ENCODE assay signal across 15 mouse cellular contexts in the genomic region with DNA sequence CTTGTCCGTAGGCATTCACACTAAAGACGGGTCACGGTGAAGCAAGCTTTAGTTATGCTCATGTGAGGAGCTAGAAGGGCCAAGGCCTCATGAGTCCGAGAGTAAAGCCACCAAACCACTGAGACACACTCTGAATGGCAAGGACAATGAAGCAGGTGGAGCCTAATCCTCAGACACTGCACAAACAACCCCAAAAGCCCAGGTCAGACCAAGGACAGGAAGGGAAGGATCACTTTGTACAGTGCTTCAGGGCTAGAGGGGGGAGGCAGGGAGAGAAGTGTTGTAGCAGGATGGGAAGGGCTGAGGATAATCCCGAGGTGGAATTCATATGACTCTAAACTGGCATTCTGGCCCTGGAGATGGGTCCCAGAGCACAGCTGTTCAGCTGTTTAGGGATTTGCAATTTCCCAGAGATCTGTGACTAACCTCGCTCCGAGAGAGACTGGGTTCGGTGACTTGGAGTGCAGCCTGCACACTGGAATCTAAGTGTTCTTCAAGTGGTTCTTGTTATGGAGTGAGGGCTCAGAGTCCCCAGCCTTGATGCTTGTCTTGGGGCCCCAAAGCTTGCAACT.
"Had no signal": no experiment of that assay in that cellular context is flagged by ENCODE, and none has a peak within 500 bp of the region (broad histone marks: within the 10 kb centered on the region; RNA-seq: fewer than 3 reads in every experiment).

No protein-coding gene starts in this region.

- H3K27me3 ChIP-seq: kidney, embryonic 15.5 days; liver, embryonic 13.5 days; midbrain, embryonic 13.5 days had no signal

- H3K9ac ChIP-seq: kidney, embryonic 15.5 days; liver, embryonic 13.5 days; liver, postnatal 0 days; midbrain, embryonic 13.5 days had no signal

- ATAC-seq: intestine, embryonic 16.5 days; liver, postnatal 0 days; midbrain, embryonic 13.5 days had no signal

- H3K4me1 ChIP-seq: kidney, embryonic 15.5 days; liver, embryonic 13.5 days had no signal

- H3K4me3 ChIP-seq: kidney, embryonic 15.5 days; layer of hippocampus, adult 2 months; liver, embryonic 13.5 days; midbrain, embryonic 13.5 days had no signal

- H3K9me3 ChIP-seq: kidney, embryonic 15.5 days; liver, embryonic 13.5 days; midbrain, embryonic 13.5 days had no signal

- H3K27ac ChIP-seq: kidney, embryonic 15.5 days; layer of hippocampus, adult 2 months; liver, embryonic 13.5 days; midbrain, embryonic 13.5 days had no signal

- H3K36me3 ChIP-seq: kidney, embryonic 15.5 days; liver, embryonic 13.5 days; midbrain, embryonic 13.5 days had no signal

- DNase-seq: kidney, adult 2 months; kidney, postnatal 25 days; left cerebral cortex, postnatal 4 days; liver; liver, embryonic 13.5 days; liver, postnatal 0 days; lung, postnatal 10 days; right cerebral cortex, adult 18-20 months; right cerebral cortex, postnatal 25 days; thymus, adult 18-20 months; thymus, postnatal 14 days had no signal

- H3K4me2 ChIP-seq: kidney, embryonic 15.5 days; liver, embryonic 13.5 days; midbrain, embryonic 13.5 days had no signal
